Mouse (Mus musculus): Measurements from ENCODE around the gene Ergic1. TPM values are rescaled to one million over a fixed set of nuclear protein-coding genes. Genes with fewer than 3 reads are reported as not detected.

Ergic1 gene
- total RNA-seq, 2 experiments from 2014 or later, result 150 to 155 TPM

- no peak for DNase-seq (ENCODE audit: low spot score in 2 of 2)
Observed at GRCm38 (mm10) chr17:26691110-26691509, 129.8 kb downstream of the Ergic1 start.

- peak; percentile 31 to 57 for DNase-seq (ENCODE audit: low spot score in 2 of 2)
Observed at GRCm38 (mm10) chr17:26693424-26693823, 132.1 kb downstream of the Ergic1 start.

GRCm38 (mm10) chr17:26694171-26694570 lies 132.9 kb downstream of the Ergic1 start:
- DNase-seq (ENCODE audit: low spot score in 2 of 2), result peak in 1 of 2 experiments; percentile 40

- DNase-seq (ENCODE audit: low spot score in 2 of 2), result no peak
Observed at GRCm38 (mm10) chr17:26695193-26695592, 133.9 kb downstream of the Ergic1 start.

- no peak for DNase-seq (ENCODE audit: low spot score in 2 of 2)
Observed at GRCm38 (mm10) chr17:26698846-26699245, 137.6 kb downstream of the Ergic1 start.

- DNase-seq (ENCODE audit: low spot score in 2 of 2), result no peak
Observed at GRCm38 (mm10) chr17:26699819-26700616, 138.7 kb downstream of the Ergic1 start.

- no peak for DNase-seq (ENCODE audit: low spot score in 2 of 2)
Observed at GRCm38 (mm10) chr17:26701565-26701964, 140.3 kb downstream of the Ergic1 start.

- no peak for DNase-seq (ENCODE audit: low spot score in 2 of 2)
Observed at GRCm38 (mm10) chr17:26702621-26703020, 141.3 kb downstream of the Ergic1 start.

- DNase-seq (ENCODE audit: low spot score in 2 of 2), result no peak
Observed at GRCm38 (mm10) chr17:26703671-26704070, 142.4 kb downstream of the Ergic1 start.

- DNase-seq (ENCODE audit: low spot score in 2 of 2), result no peak
Observed at GRCm38 (mm10) chr17:26705463-26706359, 144.4 kb downstream of the Ergic1 start.

Small RNA genes lying within 50 kb of the gene (microRNA-seq; reads per million reads assigned to microRNA genes)
- 0 reads per million in 2 experiments for gene Gm22420

Other genes with a start within 250 kb of the Ergic1 start
- gene Neurl1b, start 146.7 kb upstream of the Ergic1 start, total RNA-seq (2021), result 10 to 100 TPM; 75.1 to 77.0 TPM
- gene Dusp1, start 639 bp downstream of the Ergic1 start, total RNA-seq (2021), result 10 to 100 TPM; 60.7 to 61.5 TPM
- 10 to 100 TPM; 41.2 to 43.6 TPM for gene Atp6v0e, start 101.7 kb downstream of the Ergic1 start, total RNA-seq (2021)
- 100 to 1,000 TPM; 183 to 191 TPM for gene Crebrf, start 154.2 kb downstream of the Ergic1 start, total RNA-seq (2021)
- 10 to 100 TPM; 31.6 to 31.7 TPM for gene Bnip1, start 219.6 kb downstream of the Ergic1 start, total RNA-seq (2021)